Mouse (Mus musculus) kidney, embryonic 16.5 days (tissue): Measurements from ENCODE around the gene Proca1. TPM values are rescaled to one million over a fixed set of nuclear protein-coding genes. Genes with fewer than 3 reads are reported as not detected.

Source experiments
- ATAC-seq: fragments of 200-750 bp; cut with Nextera tagmentation; 2 replicates; pipeline ENCODE4 v1.8.0; 2017; ENCODE audit warnings: moderate TSS enrichment; ENCODE audit not compliant: low FRiP score, low TSS enrichment
- H3K27ac ChIP-seq: fragments of 300-500 bp; sonication (generic); 2 replicates; pipeline ENCODE4 v1.5.1; 2014; ENCODE audit warnings: low read length
- H3K27me3 ChIP-seq: fragments of 300-500 bp; sonication (generic); 2 replicates; pipeline ENCODE4 v1.6.1; 2014; ENCODE audit warnings: low read length, control low read depth, mixed read lengths; ENCODE audit not compliant: insufficient read depth
- H3K36me3 ChIP-seq: fragments of 300-500 bp; sonication (generic); 2 replicates; pipeline ENCODE4 v1.6.1; 2014; ENCODE audit warnings: low read length, control low read depth, mixed read lengths; ENCODE audit not compliant: insufficient read depth
- H3K4me1 ChIP-seq: fragments of 300-500 bp; sonication (generic); 2 replicates; pipeline ENCODE4 v1.6.1; 2014; ENCODE audit warnings: low read length, control low read depth, mixed read lengths; ENCODE audit not compliant: insufficient read depth
- H3K4me2 ChIP-seq: fragments of 300-500 bp; sonication (generic); replicated peaks from 2 replicates; pipeline ENCODE4 v1.6.1; 2014; ENCODE audit warnings: low read depth, low read length
- H3K4me3 ChIP-seq: fragments of 300-500 bp; sonication (generic); 2 replicates; pipeline ENCODE4 v1.5.1; 2014; ENCODE audit warnings: mild to moderate bottlenecking, low read length
- H3K9ac ChIP-seq: fragments of 300-500 bp; sonication (generic); replicated peaks from 2 replicates; pipeline ENCODE4 v1.6.1; 2014; ENCODE audit warnings: low read length
- H3K9me3 ChIP-seq: fragments of 300-500 bp; sonication (generic); 2 replicates; pipeline ENCODE4 v1.6.1; 2016; ENCODE audit warnings: low read length, control low read depth
- WGBS: fragments of 180-500 bp; shearing (Covaris S2); extraction: QIAGEN DNeasy Blood & Tissue Kit; methylation state at CpG from one replicate; pipeline ENCODE4 v1.1.7; 2014; 5-methylcytosine and 5-hydroxymethylcytosine counted together
- microRNA-seq: library from miRNA; unstranded; fragments of <30 nt; microRNA quantifications from one replicate; pipeline ENCODE4, GENCODE M21; 2016
- polyA plus RNA-seq: library from polyadenylated mRNA; unstranded; fragments of >200 nt; fragmentation: Nextera tagmentation; extraction: Ambion mirVana; gene quantifications from 2 replicates; pipeline ENCODE4 v1.2.1, GENCODE M21; 2015

Proca1 gene
- polyA plus RNA-seq, 1 experiment from 2014 or later = 4.5 TPM

DNA sequence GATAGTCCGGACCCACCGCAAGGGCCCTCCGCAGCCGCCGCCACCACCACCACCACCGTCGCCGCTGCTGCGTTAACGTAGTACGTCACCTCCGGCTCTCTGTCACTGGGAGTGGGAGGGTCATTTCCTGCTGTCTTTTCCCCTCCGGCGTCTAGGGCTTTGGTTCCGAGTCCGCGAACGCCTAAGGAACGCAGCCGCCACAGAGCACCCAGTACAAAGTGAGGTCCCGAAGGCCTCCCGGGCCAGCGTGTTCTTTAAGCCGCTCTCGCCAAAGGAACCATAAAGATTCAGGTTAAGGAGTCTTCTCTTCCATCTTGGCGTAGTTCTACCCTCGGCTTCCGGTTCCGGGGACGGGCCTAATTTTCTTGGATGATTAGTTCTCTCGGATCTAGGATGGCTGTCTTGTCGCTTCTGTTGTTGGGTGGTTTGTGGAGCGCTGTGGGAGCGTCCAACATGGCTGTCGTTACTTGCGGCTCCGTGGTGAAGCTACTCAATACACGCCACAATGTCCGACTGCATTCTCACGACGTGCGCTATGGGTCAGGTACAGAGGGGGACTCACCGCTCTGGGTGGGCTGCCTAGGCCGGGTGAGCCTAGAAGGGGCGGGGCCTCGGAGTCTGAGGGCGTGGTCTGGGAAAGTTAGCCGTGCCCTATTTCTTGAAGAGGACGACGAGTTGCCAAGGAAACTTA lies 52.6 kb downstream of the Proca1 start, which contains the start of the genes Sdf2 and Supt6:
Sdf2 (plus strand) TSS at position 120 of the 691 bp plus-strand sequence.
Supt6 (minus strand) TSS at position 361 of the 691 bp plus-strand sequence.
- Histone ChIP-seq H3K4me1 (peaks cover 22% of the 10 kb centered on the region), H3K4me2 (peak within 1 kb of the TSS; percentile 76), H3K36me3 (peaks cover under 1% of the 10 kb centered on the region), H3K4me3 (peak within 1 kb of the TSS; percentile 75), H3K9ac (peak within 1 kb of the TSS; percentile 88), H3K27ac (peak within 1 kb of the TSS; percentile 97), H3K9me3 (no peaks in the 10 kb centered on the region), H3K27me3 (no peaks in the 10 kb centered on the region)
- peak; percentile 96 for ATAC-seq
- WGBS = under 1% methylated on average over 50 of the region's 50 CpGs

DNA sequence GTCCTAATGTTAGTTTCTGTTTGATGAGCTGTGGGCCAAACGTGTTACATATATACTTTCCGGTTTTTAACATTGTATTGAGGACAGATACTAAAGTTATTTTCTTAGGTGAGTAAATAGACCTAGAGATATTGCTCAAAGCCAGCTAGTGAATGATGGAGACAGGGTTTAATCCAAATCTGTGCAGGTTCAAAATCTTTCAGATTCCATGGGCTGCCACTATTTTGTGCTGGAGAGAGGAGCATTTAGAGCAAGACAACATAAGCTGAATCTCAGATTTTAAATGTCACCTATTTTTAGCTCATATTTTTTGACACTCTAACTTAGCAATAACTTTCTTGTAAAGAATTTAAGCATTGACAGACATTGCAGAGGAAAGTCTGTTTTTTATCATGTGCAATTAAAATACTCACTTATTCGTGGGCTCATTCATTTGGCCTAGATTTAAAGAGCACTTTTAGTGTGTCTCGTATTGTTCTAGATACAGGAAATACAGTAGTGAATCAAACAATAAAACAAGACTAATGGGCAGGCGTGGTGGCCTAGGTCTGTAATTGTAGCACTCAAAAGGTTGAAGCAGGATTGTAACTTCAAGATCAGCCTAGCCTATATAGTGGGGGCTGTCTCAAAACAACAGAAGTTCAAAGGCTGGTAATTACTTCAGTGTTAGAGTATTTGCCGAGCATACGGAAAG lies 53.3 kb downstream of the Proca1 start:
- Histone ChIP-seq H3K4me1 (peaks cover 22% of the 10 kb centered on the region), H3K27ac (peak overlapping the region; percentile 97), H3K4me3 (peak overlapping the region; percentile 75), H3K9me3 (no peaks in the 10 kb centered on the region), H3K36me3 (peaks cover 4% of the 10 kb centered on the region), H3K9ac (peak overlapping the region; percentile 88; the same call in 1 of the 2 replicates), H3K4me2 (peak overlapping the region; percentile 76), H3K27me3 (no peaks in the 10 kb centered on the region)
- 24% methylated on average over 7 of the region's 7 CpGs for WGBS
- no peak for ATAC-seq

DNA sequence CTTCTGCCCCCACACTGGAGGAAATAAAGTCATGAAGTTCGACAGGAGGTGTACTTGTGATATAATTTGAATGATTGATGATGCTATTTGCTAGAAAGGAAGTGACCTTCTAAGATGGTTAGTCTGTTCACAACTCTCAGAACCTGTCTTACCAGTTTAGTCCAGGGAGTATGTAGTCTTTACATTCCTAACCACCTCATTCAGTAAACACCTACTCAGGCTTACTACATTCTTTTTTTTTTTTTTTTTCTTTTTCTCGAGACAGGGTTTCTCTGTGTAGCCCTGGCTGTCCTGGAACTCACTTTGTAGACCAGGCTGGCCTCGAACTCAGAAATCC lies 53.8 kb downstream of the Proca1 start:
- Histone ChIP-seq H3K36me3 (peaks cover 4% of the 10 kb centered on the region), H3K4me1 (peaks cover 22% of the 10 kb centered on the region), H3K27ac (no peak overlapping the region), H3K9ac (0 out of 2 replicates have a peak overlapping the region, but pooled peaks have one; percentile 45), H3K4me3 (peak overlapping the region; percentile 75), H3K27me3 (no peaks in the 10 kb centered on the region), H3K9me3 (no peaks in the 10 kb centered on the region), H3K4me2 (peak overlapping the region; percentile 76)
- WGBS = 37% methylated on average over 3 of the region's 3 CpGs
- no peak for ATAC-seq

DNA sequence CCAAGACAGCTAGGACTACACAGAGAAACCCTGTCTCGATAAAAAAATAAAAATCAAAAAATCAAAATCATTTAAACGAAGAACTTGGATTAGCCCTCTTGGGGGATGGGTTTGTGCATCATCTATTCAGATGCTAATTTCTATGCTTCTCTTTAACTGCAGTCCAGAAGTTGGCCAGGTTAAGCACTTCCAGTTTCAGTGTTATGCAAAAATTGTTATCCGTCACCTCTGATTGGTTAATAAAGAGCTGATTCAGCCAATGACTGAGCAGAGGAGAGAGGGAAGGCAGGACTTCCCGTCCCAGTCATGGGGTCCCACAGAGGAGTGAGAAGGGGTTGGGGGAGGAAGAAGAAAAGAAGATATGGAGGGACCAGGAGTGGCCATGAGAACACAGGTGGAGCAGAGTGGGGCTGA lies 54.5 kb downstream of the Proca1 start:
- no peak overlapping the region for H3K27ac ChIP-seq
- no peak overlapping the region; the same call in 1 of the 2 replicates for H3K4me3 ChIP-seq
- no peak overlapping the region for H3K4me2 ChIP-seq
- H3K4me1 ChIP-seq = peaks cover 22% of the 10 kb centered on the region
- no peaks in the 10 kb centered on the region for H3K9me3 ChIP-seq
- no peak overlapping the region for H3K9ac ChIP-seq
- H3K27me3 ChIP-seq = no peaks in the 10 kb centered on the region
- ATAC-seq = no peak
- 67% methylated on average over 4 of the region's 4 CpGs for WGBS
- peaks cover 10% of the 10 kb centered on the region for H3K36me3 ChIP-seq

Small RNA genes within 50 kb of the gene (microRNA-seq; reads per million reads assigned to microRNA genes)
- gene Mir7653 = not detected

Other genes starting within 250 kb of the Proca1 start
- 15.9 and 16.0 TPM in 2 replicates for gene Phf12, start 210.6 kb upstream of the Proca1 start, polyA plus RNA-seq
- gene Dhrs13, start 161.1 kb upstream of the Proca1 start, polyA plus RNA-seq = 17.0 and 17.1 TPM in 2 replicates
- gene Flot2, start 155.5 kb upstream of the Proca1 start, polyA plus RNA-seq = 57.4 and 61.1 TPM in 2 replicates
- 41.0 and 41.6 TPM in 2 replicates for gene Eral1, start 113.0 kb upstream of the Proca1 start, polyA plus RNA-seq
- 14.8 and 19.3 TPM in 2 replicates for gene Fam222b, start 98.7 kb upstream of the Proca1 start, polyA plus RNA-seq
- 108 and 110 TPM in 2 replicates for gene Traf4, start 27.8 kb upstream of the Proca1 start, polyA plus RNA-seq
- gene Nek8, start 16.7 kb upstream of the Proca1 start, polyA plus RNA-seq = 27.9 and 29.1 TPM in 2 replicates
- 35.1 and 36.1 TPM in 2 replicates for gene Tlcd1, start 16.7 kb upstream of the Proca1 start, polyA plus RNA-seq
- gene Rpl23a, start 9.8 kb upstream of the Proca1 start, polyA plus RNA-seq = 1,090 and 1,147 TPM in 2 replicates
- 128 and 130 TPM in 2 replicates for gene Rab34, start 5.0 kb upstream of the Proca1 start, polyA plus RNA-seq
- gene Sdf2, start 52.4 kb downstream of the Proca1 start, polyA plus RNA-seq = 93.8 and 101 TPM in 2 replicates
- 31.5 and 33.5 TPM in 2 replicates for gene Supt6, start 52.6 kb downstream of the Proca1 start, polyA plus RNA-seq
- gene 2610507B11Rik, start 68.4 kb downstream of the Proca1 start, polyA plus RNA-seq = 69.8 and 78.7 TPM in 2 replicates
- 0.30 and 0.33 TPM in 2 replicates for gene BC030499, start 97.4 kb downstream of the Proca1 start, polyA plus RNA-seq
- gene Spag5, start 108.1 kb downstream of the Proca1 start, polyA plus RNA-seq = 41.7 and 48.6 TPM in 2 replicates
- gene Aldoc, start 129.6 kb downstream of the Proca1 start, polyA plus RNA-seq = 8.3 and 10.2 TPM in 2 replicates
- gene Pigs, start 135.0 kb downstream of the Proca1 start, polyA plus RNA-seq = 97.0 and 100 TPM in 2 replicates
- gene Unc119, start 150.1 kb downstream of the Proca1 start, polyA plus RNA-seq = 39.4 and 42.3 TPM in 2 replicates
- gene Foxn1, start 193.2 kb downstream of the Proca1 start, polyA plus RNA-seq = 0.05 TPM in 1 of 2 replicates, not detected in the other
- gene Slc13a2, start 228.8 kb downstream of the Proca1 start, polyA plus RNA-seq = 2.2 and 2.4 TPM in 2 replicates